Mouse (Mus musculus) brain, embryonic 14.5 days (tissue): ENCODE data around the gene Unc93b1. TPM values are rescaled to one million over a fixed set of nuclear protein-coding genes. Genes with fewer than 3 reads are reported as not detected.

Experiments
- DNase-seq: peaks from one replicate; pipeline ENCODE4 v3.0.0-alpha.2; 2011; ENCODE audit warnings: low read depth
- CTCF ChIP-seq: fragments of 200-500 bp; IDR thresholded peaks from 2 replicates; pipeline ENCODE4 v1.5.1; 2012; ENCODE audit warnings: inconsistent platforms, mild to moderate bottlenecking, moderate library complexity, borderline replicate concordance; ENCODE audit not compliant: insufficient read depth, insufficient read length; ENCODE audit errors: extremely low read depth
- POLR2A ChIP-seq: fragments of 200-500 bp; IDR thresholded peaks from 2 replicates; pipeline ENCODE4 v1.6.1; 2012; ENCODE audit warnings: mild to moderate bottlenecking, inconsistent platforms, borderline replicate concordance; ENCODE audit not compliant: poor library complexity, insufficient read depth, insufficient read length, severe bottlenecking; ENCODE audit errors: extremely low read depth
- polyA plus RNA-seq: library from polyadenylated mRNA; depleted of rRNA; stranded (reverse); fragments of >200 nt; gene quantifications from 2 replicates; pipeline ENCODE4 v1.2.3, GENCODE M21; 2012; rRNA removed

Unc93b1 gene
- polyA plus RNA-seq, 1 experiment, result 12.3 TPM

GRCm38 (mm10) chr19:3996747-3997146 is 61.8 kb downstream of the Unc93b1 start:
- TF ChIP-seq CTCF (no peak), POLR2A (no peak)
- no peak for DNase-seq

- TF ChIP-seq POLR2A (no peak), CTCF (no peak)
Measured at GRCm38 (mm10) chr19:3997231-3997630, 62.2 kb downstream of the Unc93b1 start.

GRCm38 (mm10) chr19:3998335-3998734 is 63.3 kb downstream of the Unc93b1 start:
- no peak for DNase-seq
- TF ChIP-seq POLR2A (no peak), CTCF (no peak)

More at GRCm38 (mm10) chr19:3997231-3997630, 62.2 kb downstream of the Unc93b1 start:
- no peak for DNase-seq

Other genes starting within 250 kb of the Unc93b1 start
- 4.8 and 10.7 TPM in 2 replicates for gene Lrp5, start 248.6 kb upstream of the Unc93b1 start, polyA plus RNA-seq
- gene 1810055G02Rik, start 226.9 kb upstream of the Unc93b1 start, polyA plus RNA-seq, result 48.5 and 50.3 TPM in 2 replicates
- 46.7 and 62.8 TPM in 2 replicates for gene Kmt5b, start 167.8 kb upstream of the Unc93b1 start, polyA plus RNA-seq
- gene Chka, start 83.4 kb upstream of the Unc93b1 start, polyA plus RNA-seq, result 79.9 and 89.6 TPM in 2 replicates
- gene Tcirg1, start 28.1 kb upstream of the Unc93b1 start, polyA plus RNA-seq, result 31.4 and 45.2 TPM in 2 replicates
- gene Ndufs8, start 22.4 kb upstream of the Unc93b1 start, polyA plus RNA-seq, result 184 and 218 TPM in 2 replicates
- 1.2 and 1.8 TPM in 2 replicates for gene Aldh3b1, start 5.4 kb upstream of the Unc93b1 start, polyA plus RNA-seq
- gene Aldh3b3, start 23.5 kb downstream of the Unc93b1 start, polyA plus RNA-seq, result 0.01 and 0.05 TPM in 2 replicates
- 1.1 and 1.3 TPM in 2 replicates for gene Aldh3b2, start 37.1 kb downstream of the Unc93b1 start, polyA plus RNA-seq
- 2.5 and 2.7 TPM in 2 replicates for gene Acy3, start 51.4 kb downstream of the Unc93b1 start, polyA plus RNA-seq
- gene Tbx10, start 57.6 kb downstream of the Unc93b1 start, polyA plus RNA-seq, result 0.16 and 0.46 TPM in 2 replicates
- gene Nudt8, start 65.4 kb downstream of the Unc93b1 start, polyA plus RNA-seq, result 16.4 and 17.5 TPM in 2 replicates
- gene Gm49405, start 65.4 kb downstream of the Unc93b1 start, polyA plus RNA-seq, result 8.3 and 9.0 TPM in 2 replicates
- gene Doc2g, start 68.1 kb downstream of the Unc93b1 start, polyA plus RNA-seq, result 18.4 and 22.7 TPM in 2 replicates
- 174 and 194 TPM in 2 replicates for gene Ndufv1, start 77.6 kb downstream of the Unc93b1 start, polyA plus RNA-seq
- gene Gstp1, start 102.8 kb downstream of the Unc93b1 start, polyA plus RNA-seq, result 266 and 307 TPM in 2 replicates
- 2.9 and 9.0 TPM in 2 replicates for gene Gstp2, start 110.8 kb downstream of the Unc93b1 start, polyA plus RNA-seq
- not detected in 2 replicates for gene Gstp3, start 124.4 kb downstream of the Unc93b1 start, polyA plus RNA-seq
- not detected in 2 replicates for gene Cabp2, start 146.4 kb downstream of the Unc93b1 start, polyA plus RNA-seq
- gene Cdk2ap2, start 162.0 kb downstream of the Unc93b1 start, polyA plus RNA-seq, result 56.1 and 82.2 TPM in 2 replicates
- gene Pitpnm1, start 164.8 kb downstream of the Unc93b1 start, polyA plus RNA-seq, result 149 and 158 TPM in 2 replicates
- 80.0 and 88.6 TPM in 2 replicates for gene Aip, start 190.7 kb downstream of the Unc93b1 start, polyA plus RNA-seq
- 0.08 TPM in 2 replicates for gene Gpr152, start 204.6 kb downstream of the Unc93b1 start, polyA plus RNA-seq
- gene Cabp4, start 208.8 kb downstream of the Unc93b1 start, polyA plus RNA-seq, result 0.05 and 0.19 TPM in 2 replicates
- 210 and 237 TPM in 2 replicates for gene Coro1b, start 213.4 kb downstream of the Unc93b1 start, polyA plus RNA-seq
- 1.5 and 2.0 TPM in 2 replicates for gene Ptprcap, start 218.4 kb downstream of the Unc93b1 start, polyA plus RNA-seq
- 59.5 and 87.7 TPM in 2 replicates for gene Rps6kb2, start 228.2 kb downstream of the Unc93b1 start, polyA plus RNA-seq
- gene Carns1, start 240.3 kb downstream of the Unc93b1 start, polyA plus RNA-seq, result 4.1 and 4.3 TPM in 2 replicates